Mouse (Mus musculus) gonadal fat pad, adult 2 months (tissue): ENCODE data around the gene Golt1a. TPM values are rescaled to one million over a fixed set of nuclear protein-coding genes. Genes with fewer than 3 reads are reported as not detected.

Experiments
- DNase-seq: peaks from one replicate; pipeline ENCODE4 v3.0.0-alpha.2; 2012; ENCODE audit warnings: low read depth
- polyA plus RNA-seq: library from polyadenylated mRNA; depleted of rRNA; stranded (reverse); fragments of >200 nt; gene quantifications from 2 replicates; pipeline ENCODE4 v1.2.3, GENCODE M21; 2012

Golt1a gene
- polyA plus RNA-seq, 1 experiment, result 12.5 TPM

DNA sequence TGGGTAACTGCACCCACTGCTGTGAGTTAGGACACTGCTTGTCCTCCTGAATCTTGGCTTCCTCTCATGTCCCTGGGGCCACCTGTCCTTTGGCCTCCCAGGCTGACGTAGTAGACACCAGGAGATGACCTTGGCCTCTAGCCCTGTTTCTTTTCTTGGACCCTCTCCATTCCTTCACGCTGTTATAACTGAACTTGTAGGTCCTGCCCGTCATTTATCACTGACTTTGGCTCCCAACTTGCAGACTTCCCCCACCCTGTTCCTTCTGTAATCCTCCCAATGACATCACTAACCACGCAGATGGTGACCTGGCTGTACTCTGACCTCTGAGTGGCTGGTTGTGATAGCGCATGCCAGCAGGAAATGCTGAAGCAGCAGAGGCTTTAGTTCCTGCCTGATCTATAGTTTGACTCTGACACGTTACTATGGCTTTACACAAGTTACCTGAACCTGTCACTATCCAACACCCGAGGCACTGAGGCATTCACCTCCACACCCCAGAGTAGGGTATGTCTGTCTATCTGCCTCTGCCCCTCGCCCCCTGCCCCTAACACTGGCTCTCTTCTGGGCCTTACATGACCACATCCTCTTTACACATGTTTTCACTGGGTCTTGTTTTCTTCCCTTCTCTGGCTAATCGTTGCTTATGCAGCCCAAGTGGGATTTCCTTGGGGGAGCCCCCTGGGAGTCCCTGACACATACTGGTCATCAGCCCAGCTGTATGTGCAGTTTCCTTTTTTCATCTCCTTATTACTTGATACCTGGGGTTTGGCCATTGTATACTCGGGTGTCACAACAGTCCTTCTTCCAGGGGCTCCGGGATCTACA, 38.3 kb downstream of the Golt1a start:
- no peak for DNase-seq

DNA sequence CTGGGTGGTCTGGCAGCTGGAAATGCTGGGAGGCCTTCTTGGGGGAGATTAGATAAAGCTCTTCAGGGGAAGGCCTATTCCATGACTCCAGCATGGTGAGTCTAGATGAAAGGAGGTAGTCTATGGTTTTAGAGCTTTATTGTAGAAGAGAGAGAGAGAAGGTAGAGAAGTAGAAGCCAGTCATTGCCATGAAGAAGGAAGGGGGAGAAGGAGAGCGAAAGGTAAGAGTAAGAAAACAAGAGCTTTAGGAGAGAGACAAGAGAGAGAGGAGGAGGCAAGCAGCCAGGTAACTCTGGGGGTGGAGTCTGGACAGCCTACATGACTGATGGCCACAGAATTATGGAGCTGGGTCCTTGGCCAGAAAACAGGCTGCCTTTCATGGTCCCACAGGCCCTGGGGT, 40.6 kb downstream of the Golt1a start, which contains the start of gene Ren1:
Ren1 (plus strand) TSS at position 301 of the 400 bp plus-strand sequence.
- DNase-seq, result no peak

DNA sequence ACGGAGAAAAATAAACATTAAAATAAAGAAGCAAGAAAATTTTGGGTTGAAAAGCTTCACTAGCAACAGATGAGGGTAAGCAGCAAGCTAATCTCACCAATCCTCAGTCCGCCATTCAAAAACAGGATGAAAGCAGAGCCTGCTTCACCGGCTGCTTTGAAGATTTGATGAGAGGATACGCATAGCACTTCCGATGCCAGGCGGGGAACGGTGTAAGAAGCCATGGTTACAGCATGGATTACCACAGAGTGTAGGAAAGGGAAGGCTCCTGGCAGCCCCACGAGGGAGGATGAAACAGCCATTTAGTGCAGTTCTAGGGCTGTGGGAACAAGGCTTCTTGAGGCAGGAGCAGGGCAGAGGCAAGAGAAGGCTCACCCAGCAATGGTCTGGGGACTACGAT, 42.2 kb downstream of the Golt1a start:
- no peak for DNase-seq

DNA sequence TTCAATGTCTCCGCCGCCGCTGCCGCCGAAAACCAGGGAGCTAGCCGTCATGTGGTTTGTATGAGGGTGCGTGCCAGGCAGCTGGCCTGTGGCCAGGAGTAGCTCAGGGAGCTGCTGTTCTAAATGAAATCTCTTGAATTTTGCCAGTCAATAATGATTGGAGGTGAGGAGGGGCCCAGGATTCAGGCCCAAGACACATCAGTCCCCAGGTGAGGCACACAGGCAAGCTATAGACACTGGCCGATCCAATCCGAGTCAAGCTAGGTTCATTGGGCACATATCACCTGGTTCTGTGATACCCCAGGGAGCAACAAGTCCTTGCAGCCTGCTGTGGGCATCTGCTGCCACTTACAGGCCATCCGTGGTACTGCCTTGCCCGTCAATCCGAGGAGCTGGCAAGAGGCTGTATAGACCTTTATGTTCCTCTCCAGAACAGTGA, 43.8 kb downstream of the Golt1a start:
- no peak for DNase-seq

DNA sequence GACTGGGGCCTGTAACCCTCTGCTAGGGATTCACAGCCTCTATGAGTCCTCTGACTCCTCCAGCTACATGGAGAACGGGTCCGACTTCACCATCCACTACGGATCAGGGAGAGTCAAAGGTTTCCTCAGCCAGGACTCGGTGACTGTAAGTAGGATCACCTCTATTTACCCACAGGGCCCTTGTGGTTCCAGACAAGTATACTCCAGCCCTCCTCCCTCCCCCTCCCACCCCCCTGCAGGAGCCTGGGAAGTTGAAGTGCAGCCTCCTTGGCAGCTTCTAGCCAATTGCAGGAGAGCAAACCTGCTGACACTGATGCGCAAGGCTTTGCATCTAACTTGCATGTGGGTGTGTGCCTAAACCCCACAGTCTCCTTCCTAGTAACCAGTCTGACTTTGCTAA, 45.9 kb downstream of the Golt1a start:
- DNase-seq, result no peak

DNA sequence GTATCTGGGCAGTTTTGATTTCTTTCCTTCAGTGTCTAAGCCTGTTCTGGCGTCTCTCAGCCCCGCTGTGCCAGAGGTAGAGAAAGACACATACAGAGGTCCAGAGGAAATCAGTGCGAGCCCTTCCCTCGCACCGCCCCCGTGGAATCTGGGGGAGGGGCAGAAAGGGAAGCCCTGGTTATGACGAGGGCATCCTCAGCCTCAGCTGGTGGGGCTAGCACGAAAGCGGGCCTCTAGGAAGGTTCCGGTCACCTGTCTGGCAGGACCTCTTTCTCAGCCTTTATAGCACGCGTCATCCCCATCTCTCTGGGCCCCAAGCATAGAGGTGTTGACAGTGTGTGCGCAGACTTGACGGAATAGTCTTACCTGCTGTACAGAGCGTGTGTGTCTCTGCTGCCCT, 46.3 kb downstream of the Golt1a start:
- DNase-seq, result no peak

DNA sequence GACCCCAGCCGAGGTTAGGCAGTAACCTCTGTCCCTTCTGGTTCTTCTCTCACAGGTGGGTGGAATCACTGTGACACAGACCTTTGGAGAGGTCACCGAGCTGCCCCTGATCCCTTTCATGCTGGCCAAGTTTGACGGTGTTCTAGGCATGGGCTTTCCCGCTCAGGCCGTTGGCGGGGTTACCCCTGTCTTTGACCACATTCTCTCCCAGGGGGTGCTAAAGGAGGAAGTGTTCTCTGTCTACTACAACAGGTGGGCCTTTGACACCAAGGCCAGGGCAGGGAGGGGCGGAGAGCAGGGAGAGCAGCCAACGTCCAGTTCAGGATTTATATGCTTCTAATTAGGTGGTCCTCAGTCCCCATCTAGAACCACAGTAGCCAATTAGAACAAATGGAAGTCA, 46.7 kb downstream of the Golt1a start:
- no peak for DNase-seq

DNA sequence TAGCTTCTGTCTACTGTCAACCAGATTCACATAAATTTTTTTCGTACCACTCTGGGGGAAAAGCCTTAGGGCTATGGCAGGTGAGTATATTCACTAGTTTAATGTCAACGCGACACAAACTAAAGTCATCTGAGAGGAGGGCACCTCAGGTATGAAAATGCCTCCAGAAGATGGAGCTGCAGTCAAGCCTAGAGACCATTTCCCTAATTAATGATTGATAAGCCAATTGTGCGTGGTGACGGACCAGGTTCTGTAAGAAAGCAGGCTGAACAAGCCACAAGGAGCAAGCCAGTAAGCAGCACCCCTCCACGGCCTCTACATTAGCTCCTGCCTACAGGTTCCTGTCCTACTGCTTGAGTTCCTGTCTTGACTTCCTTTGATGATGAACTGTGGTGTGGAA, 51.4 kb downstream of the Golt1a start:
- DNase-seq, result no peak

DNA sequence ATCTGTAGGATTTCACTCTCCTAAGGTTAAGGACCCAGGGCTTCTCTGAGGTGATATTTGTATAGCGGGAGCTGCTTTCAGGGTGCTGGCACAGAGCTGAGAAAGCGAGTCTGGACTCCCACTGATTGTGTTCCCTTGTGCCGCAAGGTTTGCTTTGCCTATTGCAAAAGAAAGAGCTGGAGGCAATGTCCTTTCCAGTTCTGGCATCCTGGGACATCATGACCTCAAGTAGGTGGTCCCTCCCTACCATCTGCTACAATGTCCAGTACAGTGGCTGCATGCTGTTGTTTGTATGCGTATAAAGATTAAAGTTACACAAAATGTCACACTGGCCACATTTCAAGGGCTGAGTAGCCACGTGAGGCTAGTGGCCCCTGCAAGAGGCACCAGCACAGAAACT, 52.5 kb downstream of the Golt1a start:
- no peak for DNase-seq

DNA sequence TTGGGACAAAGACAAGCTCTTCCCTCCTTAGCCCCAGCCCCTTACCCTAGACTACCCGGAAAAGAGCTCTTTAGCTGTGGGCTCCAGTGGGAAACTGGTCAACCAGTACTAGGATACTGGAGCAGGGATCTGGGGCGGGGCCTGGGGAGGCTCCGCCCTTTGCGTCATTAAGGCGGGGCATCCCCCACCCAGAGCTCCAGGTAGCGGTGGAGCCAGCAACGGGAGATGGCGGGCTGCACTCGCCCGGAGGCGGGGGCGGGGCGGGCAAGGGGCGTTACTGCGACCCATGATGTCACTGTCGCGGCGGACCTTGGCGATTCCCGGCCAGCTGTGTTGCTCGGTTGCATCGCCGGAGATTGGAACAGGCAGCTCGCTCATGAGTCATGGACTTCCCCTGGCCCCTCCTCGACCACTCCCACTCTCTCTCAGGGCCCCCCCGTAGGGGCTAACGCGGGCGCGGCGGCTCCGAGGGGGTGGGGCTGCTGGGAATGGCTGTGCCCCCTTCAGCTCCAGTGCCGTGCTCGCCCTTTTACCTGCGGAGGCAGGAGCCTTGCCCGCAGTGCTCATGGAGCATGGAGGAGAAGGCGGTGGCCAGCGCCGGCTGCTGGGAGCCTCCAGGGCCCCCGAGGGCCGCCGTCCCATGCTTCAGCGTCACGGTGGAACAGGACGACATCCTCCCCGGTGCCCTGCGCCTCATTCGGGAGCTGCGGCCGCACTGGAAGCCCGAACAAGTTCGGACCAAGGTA, 53.8 kb downstream of the Golt1a start, which contains the start of gene Etnk2:
Etnk2 (plus strand) TSS at position 297 of the 746 bp plus-strand sequence.
- no peak for DNase-seq

DNA sequence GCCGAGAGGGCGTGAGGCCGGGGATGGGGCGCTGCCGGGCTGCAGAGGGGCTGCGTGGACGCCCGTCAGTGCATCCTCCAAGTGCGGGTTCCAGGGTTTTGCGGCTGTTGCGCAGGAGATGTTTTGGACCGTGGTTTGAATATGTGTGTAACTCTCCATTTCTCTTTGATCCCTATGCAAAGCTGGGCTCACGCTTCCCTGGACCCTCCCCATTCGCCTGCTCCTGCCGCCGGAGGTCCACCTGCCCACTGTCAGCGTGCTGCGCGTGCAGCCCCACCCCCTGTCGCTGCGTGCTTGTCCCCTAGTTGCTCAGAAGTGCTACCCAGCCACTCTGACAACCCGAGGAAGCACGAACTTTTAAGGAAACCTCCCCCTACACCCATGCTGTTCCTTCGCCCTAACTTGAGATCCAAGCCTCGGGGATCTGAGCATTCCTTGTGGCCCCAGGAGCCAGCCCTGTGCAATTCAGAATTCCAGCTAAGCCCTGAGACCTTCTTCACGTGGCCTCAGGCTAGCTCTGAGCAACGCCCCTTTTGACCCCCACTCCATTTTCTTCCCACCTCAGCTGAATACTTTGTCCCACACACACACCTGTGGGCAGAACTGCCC, 54.5 kb downstream of the Golt1a start:
- DNase-seq, result no peak

DNA sequence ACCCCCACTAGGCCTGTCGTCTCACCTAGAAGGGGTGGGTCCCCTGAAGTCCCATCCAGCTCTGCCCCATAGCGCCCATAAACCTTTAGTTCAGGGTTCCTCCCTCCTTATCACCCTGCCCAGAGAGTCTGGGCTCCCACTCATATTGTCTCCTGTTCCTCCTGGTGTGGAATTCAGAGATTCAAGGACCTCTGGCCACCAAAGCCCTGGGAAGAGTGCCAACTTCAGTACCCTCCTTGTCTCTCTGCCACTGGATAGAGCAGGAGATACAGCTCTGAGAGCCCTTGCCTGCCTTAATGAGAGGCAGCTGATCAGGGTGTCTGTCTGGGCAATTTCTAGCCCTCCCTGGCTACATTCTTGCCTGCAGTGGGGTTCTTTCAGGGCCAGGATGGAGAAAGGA, 55.3 kb downstream of the Golt1a start:
- no peak for DNase-seq

DNA sequence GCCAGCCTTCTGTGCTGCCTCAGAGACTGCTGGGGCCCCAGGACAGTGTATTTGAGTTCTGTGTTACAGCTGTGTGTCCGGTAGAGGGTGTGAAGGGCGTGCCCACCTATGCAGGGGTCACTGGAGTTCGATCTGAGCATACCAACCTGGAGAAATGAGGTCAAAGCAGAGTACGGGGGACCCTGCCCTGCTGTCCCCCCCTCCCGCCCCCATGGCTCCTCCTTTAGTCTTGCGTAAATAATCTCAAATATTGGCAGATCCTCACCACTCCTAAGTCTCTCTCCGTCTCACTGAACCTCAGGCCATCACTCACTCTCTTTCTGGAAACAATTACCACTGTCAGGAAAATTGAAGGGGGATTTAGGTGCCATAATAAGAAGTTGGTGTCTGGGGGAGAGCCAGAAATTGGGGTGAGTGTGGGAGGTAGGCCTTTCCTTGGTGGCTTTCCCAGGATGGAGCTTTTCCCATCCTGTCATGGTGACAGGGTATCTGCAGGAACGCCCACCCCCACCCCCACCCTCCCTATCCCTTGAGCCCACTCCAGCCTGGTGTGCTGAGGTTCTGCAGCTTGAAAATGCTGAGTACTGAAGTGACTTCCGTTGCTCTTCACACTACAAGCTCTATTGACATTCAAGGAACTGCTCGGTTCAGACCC, 57.5 kb downstream of the Golt1a start:
- no peak for DNase-seq

DNA sequence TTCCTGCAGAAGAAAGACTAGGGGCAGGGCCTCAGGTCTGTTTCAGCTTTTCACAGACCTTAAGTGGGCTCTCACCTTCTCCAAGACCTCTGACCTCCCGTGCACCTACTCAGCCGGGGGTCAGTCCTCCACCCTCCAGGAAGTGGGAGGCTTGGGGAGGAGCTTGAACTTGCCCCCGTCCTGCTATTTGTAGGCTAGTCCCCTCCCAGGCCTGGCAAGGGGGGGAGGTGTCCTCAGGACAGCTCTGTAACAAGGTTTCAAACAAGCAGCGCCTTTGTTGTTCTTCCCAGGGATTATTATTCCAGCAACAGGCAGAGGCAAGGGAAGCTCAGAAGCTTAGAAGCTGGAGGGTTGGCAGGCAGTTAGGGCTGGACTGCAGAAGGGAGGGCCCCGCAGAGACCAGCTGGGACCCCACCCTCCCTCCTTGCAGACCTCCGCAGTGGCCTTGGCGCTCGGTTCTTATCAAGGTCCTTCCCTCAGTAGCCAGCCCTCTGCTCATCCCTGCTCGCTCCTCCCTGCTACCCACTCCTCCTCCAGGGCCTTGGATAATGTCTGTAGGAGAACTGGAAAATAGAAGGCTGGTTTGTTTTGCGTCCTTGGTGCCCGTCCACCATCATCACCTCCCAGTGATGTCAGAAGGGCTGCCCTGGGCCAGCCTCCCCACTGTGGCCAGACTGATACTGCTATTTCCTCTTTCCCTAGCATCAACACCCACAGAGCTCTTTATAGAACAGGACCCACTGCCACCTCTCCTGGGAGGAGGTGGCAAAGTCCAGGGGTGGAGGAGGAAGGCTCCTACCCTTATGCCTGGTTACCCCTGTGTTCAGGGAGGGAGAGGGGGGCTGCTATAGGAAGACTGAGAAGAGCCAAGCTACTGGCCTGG, 58.2 kb downstream of the Golt1a start:
- DNase-seq, result no peak

DNA sequence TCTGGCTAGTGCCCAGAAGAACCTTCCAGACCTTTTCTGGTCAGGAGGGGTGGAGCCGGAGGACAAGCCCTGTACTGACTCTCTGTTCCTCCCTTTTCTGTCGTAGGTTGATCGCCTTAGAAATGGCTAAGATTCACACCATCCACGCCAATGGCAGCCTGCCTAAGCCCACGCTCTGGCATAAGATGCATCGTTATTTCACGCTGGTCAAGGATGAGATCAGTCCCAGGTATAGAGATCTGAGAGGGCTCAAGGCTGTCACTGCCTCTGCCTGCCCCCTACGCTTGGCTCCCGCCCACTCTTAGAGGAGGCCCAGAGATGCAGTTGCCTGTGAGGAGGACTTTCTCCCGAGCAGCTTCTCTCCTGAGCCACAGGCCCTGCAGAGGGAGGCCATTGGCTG, 59.0 kb downstream of the Golt1a start:
- DNase-seq, result no peak

DNA sequence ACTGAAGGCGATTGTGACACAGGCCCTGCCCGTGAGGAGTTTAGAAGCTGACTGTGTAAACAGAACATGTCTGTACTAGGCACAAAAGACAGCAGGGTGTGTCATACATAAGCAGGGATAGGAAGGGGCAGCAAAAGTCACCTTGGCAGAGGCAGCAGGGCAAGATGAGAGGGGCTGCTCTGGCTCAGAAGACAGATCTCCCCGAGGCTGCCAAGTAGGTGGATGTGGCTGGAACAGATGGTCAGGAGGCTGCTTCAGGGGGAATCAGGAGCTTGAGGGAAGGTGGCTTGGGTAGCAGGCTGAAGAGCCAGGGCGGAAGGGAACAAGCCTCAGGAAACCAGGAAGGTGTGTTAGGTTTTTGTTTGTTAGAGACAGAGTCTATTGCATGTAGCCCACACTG, 60.8 kb downstream of the Golt1a start:
- DNase-seq, result no peak

DNA sequence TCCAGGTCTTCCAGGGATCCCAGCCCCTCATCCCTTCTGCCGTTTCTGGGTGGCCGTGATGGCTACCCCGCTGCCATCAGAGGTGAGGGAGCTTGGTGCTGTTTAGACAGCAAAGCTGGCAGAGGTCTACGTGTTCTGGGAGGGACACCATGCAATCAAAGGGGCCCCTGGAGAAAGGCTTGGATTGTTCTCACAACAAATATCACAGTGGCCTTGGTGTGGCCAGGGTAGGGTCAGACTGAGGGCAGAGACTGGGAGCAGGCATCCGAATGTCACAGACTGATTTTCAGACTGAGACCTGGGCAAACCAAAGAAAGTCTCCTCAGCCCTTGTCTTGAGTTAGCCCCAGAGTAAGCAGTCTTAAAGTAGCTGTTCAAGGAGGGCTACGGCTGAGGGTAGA, 61.8 kb downstream of the Golt1a start:
- no peak for DNase-seq

DNA sequence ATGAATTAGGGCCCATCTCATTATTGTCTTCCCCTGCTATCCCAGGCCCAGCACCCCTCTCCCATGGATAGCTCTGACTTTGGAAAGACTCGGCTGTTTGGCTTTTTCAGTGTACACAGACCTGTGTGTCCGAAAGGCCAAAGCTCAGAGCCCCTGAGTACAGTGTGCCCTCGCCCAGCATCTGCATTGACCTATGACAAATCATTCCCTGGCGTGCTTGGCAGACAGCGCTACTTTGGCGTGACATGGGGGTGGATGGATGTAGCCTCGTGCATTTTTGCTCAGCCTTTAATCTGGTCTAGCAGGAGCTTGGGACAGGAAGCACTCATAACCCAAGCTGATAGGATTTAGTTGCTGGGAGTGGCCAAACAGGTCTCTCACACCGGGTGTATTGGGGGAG, 62.5 kb downstream of the Golt1a start:
- DNase-seq, result no peak
